Mouse (Mus musculus) intestine, embryonic 14.5 days (tissue): ENCODE measurements around the gene Fbxl8. TPM values are rescaled to one million over a fixed set of nuclear protein-coding genes. Genes with fewer than 3 reads are reported as not detected.
A peak's percentile ranks its signal among the peaks of the same experiment; 100 is the strongest.
"Not testable (repeated sequence)": the region's sequence is repeated elsewhere in the genome, so short reads cannot be mapped to it uniquely, and the experiment has no call there.

Source experiments
- ATAC-seq: fragments of 200-750 bp; cut with Nextera tagmentation; replicated peaks from 2 replicates; pipeline ENCODE4 v1.8.0; 2017; ENCODE audit warnings: low read depth, moderate number of reproducible peaks, moderate TSS enrichment, moderate library complexity; ENCODE audit not compliant: low FRiP score, low TSS enrichment
- DNase-seq: peaks from one replicate; pipeline ENCODE4 v3.0.0-alpha.2; 2018; ENCODE audit warnings: low spot score
- H3K27ac ChIP-seq: fragments of 300-500 bp; sonication (generic); 2 replicates; pipeline ENCODE4 v1.5.1; 2014; ENCODE audit warnings: low read depth, mild to moderate bottlenecking, control low read depth
- H3K27me3 ChIP-seq: fragments of 300-500 bp; sonication (generic); replicated peaks from 2 replicates; pipeline ENCODE4 v1.6.1; 2014; ENCODE audit warnings: low read length, control low read depth; ENCODE audit not compliant: control insufficient read depth, insufficient read depth
- H3K36me3 ChIP-seq: fragments of 300-500 bp; sonication (generic); 2 replicates; pipeline ENCODE4 v1.6.1; 2014; ENCODE audit warnings: low read length, control low read depth; ENCODE audit not compliant: control insufficient read depth, insufficient read depth
- H3K4me1 ChIP-seq: fragments of 300-500 bp; sonication (generic); replicated peaks from 2 replicates; pipeline ENCODE4 v1.6.1; 2014; ENCODE audit warnings: low read length, control low read depth, mixed read lengths; ENCODE audit not compliant: control insufficient read depth, insufficient read depth
- H3K4me2 ChIP-seq: fragments of 300-500 bp; sonication (generic); 2 replicates; pipeline ENCODE4 v1.6.1; 2014; ENCODE audit warnings: low read length
- H3K4me3 ChIP-seq: fragments of 300-500 bp; sonication (generic); 2 replicates; pipeline ENCODE4 v1.5.1; 2014; ENCODE audit warnings: low read depth, low read length, control low read depth, mixed read lengths
- H3K9ac ChIP-seq: fragments of 300-500 bp; sonication (generic); 2 replicates; pipeline ENCODE4 v1.6.1; 2014; ENCODE audit warnings: mild to moderate bottlenecking, low read length
- H3K9me3 ChIP-seq: fragments of 300-500 bp; sonication (generic); 2 replicates; pipeline ENCODE4 v1.6.1; 2016; ENCODE audit warnings: low read length, control low read depth; ENCODE audit not compliant: control insufficient read depth
- WGBS: fragments of 180-500 bp; shearing (Covaris S2); extraction: QIAGEN DNeasy Blood & Tissue Kit; methylation state at CpG from one replicate; pipeline ENCODE4 v1.1.7; 2014; 5-methylcytosine and 5-hydroxymethylcytosine counted together
- polyA plus RNA-seq: library from polyadenylated mRNA; unstranded; fragments of >200 nt; fragmentation: Nextera tagmentation; extraction: Ambion mirVana; gene quantifications from 2 replicates; pipeline ENCODE4 v1.2.1, GENCODE M21; 2014

Fbxl8 gene
- polyA plus RNA-seq, 1 experiment from 2014 or later: 4.9 TPM

GRCm38 (mm10) chr8:105285514-105285913, 21.1 kb downstream of the Fbxl8 start:
- no peak overlapping the region for H3K4me2 ChIP-seq
- WGBS: 41% methylated on average over 12 of the region's 12 CpGs
- peaks cover 7% of the 10 kb centered on the region for H3K27me3 ChIP-seq
- H3K9ac ChIP-seq: no peak overlapping the region
- ATAC-seq (no peak), DNase-seq (no peak)
- no peaks in the 10 kb centered on the region for H3K9me3 ChIP-seq
- H3K27ac ChIP-seq: no peak overlapping the region
- peaks cover 20% of the 10 kb centered on the region for H3K36me3 ChIP-seq
- no peak overlapping the region for H3K4me3 ChIP-seq
- H3K4me1 ChIP-seq: peaks cover 9% of the 10 kb centered on the region

- no peak for ATAC-seq
- Histone ChIP-seq H3K36me3 (peaks cover 14% of the 10 kb centered on the region), H3K4me3 (no peak overlapping the region), H3K4me2 (no peak overlapping the region), H3K9ac (no peak overlapping the region), H3K27me3 (peaks cover 10% of the 10 kb centered on the region), H3K9me3 (no peaks in the 10 kb centered on the region), H3K27ac (no peak overlapping the region), H3K4me1 (peaks cover 10% of the 10 kb centered on the region)
- 88% methylated on average over 4 of the region's 4 CpGs for WGBS
- DNase-seq: no peak
Observed at GRCm38 (mm10) chr8:105286907-105287306, 22.5 kb downstream of the Fbxl8 start.

- Histone ChIP-seq H3K4me2 (peak overlapping the region; percentile 85), H3K4me1 (peaks cover 10% of the 10 kb centered on the region), H3K9me3 (no peaks in the 10 kb centered on the region), H3K27me3 (peaks cover 10% of the 10 kb centered on the region), H3K27ac (no peak overlapping the region), H3K36me3 (peaks cover 5% of the 10 kb centered on the region), H3K4me3 (0 out of 2 replicates have a peak overlapping the region, but pooled peaks have one; percentile 51), H3K9ac (no peak overlapping the region)
- no peak for DNase-seq
- whole genome bisulfite sequencing: 90% methylated on average over 5 of the region's 5 CpGs
- ATAC-seq: no peak
Observed at GRCm38 (mm10) chr8:105288231-105288630, 23.8 kb downstream of the Fbxl8 start.

GRCm38 (mm10) chr8:105288958-105289732, 24.7 kb downstream of the Fbxl8 start:
- WGBS: under 1% methylated on average over 53 of the region's 53 CpGs
- Histone ChIP-seq H3K4me2 (peak overlapping the region; percentile 85), H3K4me3 (peak overlapping the region; percentile 51), H3K27ac (peak overlapping the region; percentile 71; the same call in 1 of the 2 replicates), H3K27me3 (peaks cover 10% of the 10 kb centered on the region), H3K9me3 (no peaks in the 10 kb centered on the region), H3K9ac (peak overlapping the region; percentile 61), H3K4me1 (peaks cover 10% of the 10 kb centered on the region), H3K36me3 (peaks cover 5% of the 10 kb centered on the region; the same call in 1 of the 2 replicates)
- DNase-seq (peak; percentile 98), ATAC-seq (peak; percentile 90)

GRCm38 (mm10) chr8:105289805-105290460, 25.5 kb downstream of the Fbxl8 start, which contains the start of gene 4931428F04Rik:
Gene 4931428F04Rik (minus strand): TSS chr8:105289864.
- no peaks in the 10 kb centered on the region for H3K9me3 ChIP-seq
- H3K4me2 ChIP-seq: peak within 1 kb of the TSS; percentile 85
- H3K4me1 ChIP-seq: peaks cover 10% of the 10 kb centered on the region
- H3K9ac ChIP-seq: peak within 1 kb of the TSS; percentile 61
- H3K4me3 ChIP-seq: peak within 1 kb of the TSS; percentile 51
- whole genome bisulfite sequencing: 3% methylated on average over 43 of the region's 43 CpGs
- H3K27ac ChIP-seq: peak within 1 kb of the TSS; percentile 71; the same call in 1 of the 2 replicates
- peaks cover under 1% of the 10 kb centered on the region; the same call in 1 of the 2 replicates for H3K36me3 ChIP-seq
- peaks cover 10% of the 10 kb centered on the region for H3K27me3 ChIP-seq
- peak; percentile 76 for DNase-seq
- ATAC-seq: peak; percentile 15

- H3K27ac ChIP-seq: no peak overlapping the region
- peak overlapping the region; percentile 85; the same call in 1 of the 2 replicates for H3K4me2 ChIP-seq
- no peaks in the 10 kb centered on the region for H3K9me3 ChIP-seq
- ATAC-seq (no peak), DNase-seq (peak; percentile 99)
- H3K27me3 ChIP-seq: peaks cover 10% of the 10 kb centered on the region
- WGBS: 8% methylated on average over 31 of the region's 31 CpGs
- no peaks in the 10 kb centered on the region for H3K36me3 ChIP-seq
- H3K4me3 ChIP-seq: no peak overlapping the region
- H3K9ac ChIP-seq: no peak overlapping the region
- peaks cover 10% of the 10 kb centered on the region for H3K4me1 ChIP-seq
Observed at GRCm38 (mm10) chr8:105290554-105291314, 26.3 kb downstream of the Fbxl8 start.

GRCm38 (mm10) chr8:105291364-105291763, 26.9 kb downstream of the Fbxl8 start:
- DNase-seq, H3K9ac ChIP-seq, ATAC-seq, H3K9me3 ChIP-seq, H3K36me3 ChIP-seq, H3K4me3 ChIP-seq, H3K4me2 ChIP-seq, H3K27ac ChIP-seq: not testable (repeated sequence)
- Histone ChIP-seq H3K27me3 (peaks cover 10% of the 10 kb centered on the region), H3K4me1 (peaks cover 10% of the 10 kb centered on the region)
- WGBS: 85% methylated on average over 8 of the region's 8 CpGs

GRCm38 (mm10) chr8:105291802-105292201, 27.4 kb downstream of the Fbxl8 start:
- not testable (repeated sequence) for H3K36me3 ChIP-seq, H3K9me3 ChIP-seq, H3K27ac ChIP-seq, ATAC-seq, H3K4me2 ChIP-seq, DNase-seq, H3K4me3 ChIP-seq, H3K9ac ChIP-seq
- Histone ChIP-seq H3K27me3 (peaks cover 10% of the 10 kb centered on the region), H3K4me1 (peaks cover 12% of the 10 kb centered on the region)
- 65% methylated on average over 3 of the region's 3 CpGs for whole genome bisulfite sequencing
